Mouse (Mus musculus): ENCODE measurements around the gene Ptch1.

Gene Ptch1

GRCm38 (mm10) chr13:63573256-63573835, at the start of gene Ptch1:
Gene Ptch1, minus strand, starts transcription at chr13:63573598.
- DNase-seq (ENCODE audit: low spot score in 2 of 2) = no peak

GRCm38 (mm10) chr13:63621301-63621700, 47.9 kb upstream of the Ptch1 start:
- DNase-seq (ENCODE audit: low spot score in 2 of 2) = no peak

- DNase-seq (ENCODE audit: low spot score in 2 of 2) = no peak
These were observed 39.8 kb upstream of the Ptch1 start for GRCm38 (mm10) chr13:63613201-63613600.

- no peak for DNase-seq (ENCODE audit: low spot score in 2 of 2)
These were observed 36.3 kb upstream of the Ptch1 start for GRCm38 (mm10) chr13:63609734-63610133.

- DNase-seq (ENCODE audit: low spot score in 2 of 2) = no peak
These were observed 24.2 kb upstream of the Ptch1 start for GRCm38 (mm10) chr13:63597593-63597992.

GRCm38 (mm10) chr13:63595869-63596268, 22.5 kb upstream of the Ptch1 start:
- no peak for DNase-seq (ENCODE audit: low spot score in 2 of 2)

GRCm38 (mm10) chr13:63593469-63594050, 20.2 kb upstream of the Ptch1 start:
- DNase-seq (ENCODE audit: low spot score in 2 of 2) = no peak

- DNase-seq (ENCODE audit: low spot score in 2 of 2) = no peak
These were observed 19.4 kb upstream of the Ptch1 start for GRCm38 (mm10) chr13:63592755-63593154.

- no peak for DNase-seq (ENCODE audit: low spot score in 2 of 2)
These were observed 1.2 kb upstream of the Ptch1 start for GRCm38 (mm10) chr13:63574601-63575000.

GRCm38 (mm10) chr13:63572453-63573255, 744 bp downstream of the Ptch1 start:
- DNase-seq (ENCODE audit: low spot score in 2 of 2) = peak in 1 of 2 experiments; percentile 65

- DNase-seq (ENCODE audit: low spot score in 2 of 2) = no peak
These were observed 1.3 kb downstream of the Ptch1 start for GRCm38 (mm10) chr13:63572111-63572452.

GRCm38 (mm10) chr13:63570456-63570855, 2.9 kb downstream of the Ptch1 start:
- DNase-seq (ENCODE audit: low spot score in 2 of 2) = no peak

GRCm38 (mm10) chr13:63569396-63569756, 4.0 kb downstream of the Ptch1 start:
- DNase-seq (ENCODE audit: low spot score in 2 of 2) = no peak

GRCm38 (mm10) chr13:63568741-63569395, 4.5 kb downstream of the Ptch1 start:
- DNase-seq (ENCODE audit: low spot score in 2 of 2) = no peak

- DNase-seq (ENCODE audit: low spot score in 2 of 2) = no peak
These were observed 5.1 kb downstream of the Ptch1 start for GRCm38 (mm10) chr13:63568306-63568705.

- DNase-seq (ENCODE audit: low spot score in 2 of 2) = peak; percentile 89 to 93
These were observed 5.6 kb downstream of the Ptch1 start for GRCm38 (mm10) chr13:63567677-63568293.

- peak; percentile 66 to 81 for DNase-seq (ENCODE audit: low spot score in 2 of 2)
These were observed 7.1 kb downstream of the Ptch1 start for GRCm38 (mm10) chr13:63566018-63567015.

- peak in 1 of 2 experiments; percentile 40 for DNase-seq (ENCODE audit: low spot score in 2 of 2)
These were observed 7.9 kb downstream of the Ptch1 start for GRCm38 (mm10) chr13:63565320-63566017.

- peak; percentile 46 to 81 for DNase-seq (ENCODE audit: low spot score in 2 of 2)
These were observed 8.6 kb downstream of the Ptch1 start for GRCm38 (mm10) chr13:63564626-63565319.

Data from spleen, postnatal 4 days (tissue).